Mouse (Mus musculus) WW6 (cell line): Measurements from ENCODE around the gene Cfap46.

Experiments
- DNase-seq: peaks from one replicate; pipeline ENCODE4 v3.0.0-alpha.2; 2013; ENCODE audit warnings: low read depth, low spot score

Cfap46 gene

DNA sequence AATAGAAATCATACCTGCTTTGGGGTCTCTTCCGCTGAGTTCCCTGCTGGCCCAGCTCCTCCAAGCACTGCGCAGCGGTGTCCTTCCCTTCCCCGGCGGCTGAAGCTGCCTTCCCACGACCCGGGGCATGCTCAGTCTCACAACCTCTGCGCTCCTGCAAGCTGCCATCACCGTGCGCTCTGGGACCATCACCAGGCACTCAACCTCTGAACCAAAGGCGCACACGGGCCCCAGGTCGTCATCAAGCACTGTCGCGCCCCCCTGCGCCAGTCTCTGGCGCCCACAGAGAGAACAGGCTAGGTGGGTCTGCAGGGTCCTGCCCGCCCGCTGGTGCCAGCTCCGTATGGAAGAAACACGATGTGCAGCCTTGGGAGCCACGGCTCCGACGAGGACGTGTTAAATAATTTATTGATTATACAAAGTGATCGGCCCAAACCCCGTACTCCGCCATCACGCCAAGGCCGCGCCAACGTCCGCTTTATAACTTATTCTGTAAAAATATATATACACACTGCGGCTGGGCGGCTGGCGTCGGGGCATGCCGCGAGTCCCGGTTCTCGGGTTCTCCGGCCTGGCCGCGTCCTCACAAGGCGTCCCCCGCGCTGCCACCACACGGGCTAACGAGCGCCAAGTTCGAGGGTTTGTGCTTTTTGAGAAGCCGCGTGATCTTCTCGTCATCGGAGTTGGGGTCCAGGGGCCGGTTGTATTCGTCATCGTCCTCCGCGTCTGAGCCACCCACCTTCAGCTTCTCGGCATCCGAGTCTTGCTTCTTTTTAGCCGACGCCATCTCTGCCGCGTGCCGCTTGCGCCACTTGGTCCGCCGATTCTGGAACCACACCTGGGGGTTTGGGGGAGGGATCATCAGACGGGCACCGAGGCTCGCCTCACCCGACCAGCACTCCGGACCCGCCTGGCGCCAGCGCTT is 102.5 kb downstream of the Cfap46 start:
- no peak for DNase-seq

DNA sequence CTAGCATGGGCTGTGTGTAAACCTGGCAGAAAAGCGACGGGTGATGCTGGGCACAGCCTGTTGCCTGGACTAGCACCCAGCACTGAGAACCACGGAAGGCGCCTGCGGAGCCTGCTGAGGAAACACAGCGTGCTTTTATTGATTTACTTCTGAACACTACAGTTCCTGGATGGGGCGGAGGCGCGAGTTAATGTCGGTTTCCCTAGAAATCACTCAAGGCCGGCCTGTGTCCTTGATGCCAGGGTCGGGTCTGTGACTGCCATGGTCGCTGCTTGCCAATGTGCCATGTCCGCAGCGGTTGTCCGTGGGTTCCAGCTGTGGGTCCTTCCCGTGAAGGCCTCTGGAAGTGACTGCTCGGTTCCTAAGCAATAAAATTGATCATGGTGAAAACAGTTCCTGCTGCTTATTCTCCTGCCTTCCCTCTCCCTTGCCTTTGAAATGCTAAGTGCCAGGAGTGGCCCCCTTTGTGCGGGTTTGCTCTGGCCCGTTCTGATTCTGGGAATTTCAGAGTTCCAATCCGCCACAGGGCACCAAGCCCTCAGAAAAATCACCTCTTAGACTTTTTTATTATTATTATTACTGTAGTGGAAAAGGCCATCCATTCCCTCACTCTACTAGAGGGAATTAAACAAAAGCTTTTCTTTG is 104.2 kb downstream of the Cfap46 start:
- DNase-seq, result no peak

DNA sequence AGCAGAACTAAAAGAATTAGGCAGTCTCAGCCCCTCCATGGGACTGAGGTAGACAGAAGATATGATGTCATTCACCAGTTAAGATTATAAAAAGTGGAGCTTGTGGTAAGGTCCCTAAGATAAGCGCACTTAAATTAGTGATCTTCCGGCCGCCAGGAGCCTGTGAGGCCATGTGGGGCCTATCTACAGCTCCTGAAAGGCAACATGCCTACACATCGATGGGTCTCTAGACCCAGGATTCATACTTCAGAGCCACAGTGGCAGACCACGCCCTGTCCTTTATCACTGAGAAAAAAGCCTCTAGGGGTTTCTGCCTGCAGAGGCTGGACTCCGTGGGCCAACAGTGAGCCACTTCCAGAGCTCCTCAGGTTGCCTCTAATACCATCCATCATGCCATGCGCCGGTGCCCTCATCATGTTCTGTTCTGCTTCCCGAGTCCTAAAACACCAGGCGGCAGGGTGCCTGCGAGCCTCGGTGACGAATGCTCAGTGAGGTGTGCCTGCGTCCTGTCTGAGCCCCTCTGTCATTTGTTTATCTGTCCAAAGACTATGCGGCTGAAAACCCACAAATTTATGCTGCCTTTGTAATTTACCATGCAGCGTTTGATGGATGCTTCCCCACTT is 107.4 kb downstream of the Cfap46 start:
- DNase-seq, result no peak

DNA sequence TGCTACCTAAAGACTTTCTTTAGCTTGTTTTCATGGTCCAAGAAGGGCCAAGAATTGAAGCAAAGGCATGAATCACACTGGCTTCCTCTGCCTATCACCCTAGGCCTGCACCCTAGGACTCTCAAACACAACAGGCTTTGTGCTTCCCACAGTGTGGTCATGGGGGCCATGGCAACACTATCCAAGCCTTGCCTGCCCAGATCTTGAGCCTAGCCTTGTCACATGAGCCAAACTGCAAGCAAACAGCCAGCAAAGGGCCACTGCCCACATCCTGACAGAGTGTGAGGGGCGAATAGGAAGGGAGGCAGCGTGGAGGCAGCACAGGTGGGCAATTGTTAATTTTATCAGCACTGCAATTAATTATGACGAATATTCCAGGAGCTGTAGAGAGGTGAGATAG is 111.0 kb downstream of the Cfap46 start:
- DNase-seq, result no peak

DNA sequence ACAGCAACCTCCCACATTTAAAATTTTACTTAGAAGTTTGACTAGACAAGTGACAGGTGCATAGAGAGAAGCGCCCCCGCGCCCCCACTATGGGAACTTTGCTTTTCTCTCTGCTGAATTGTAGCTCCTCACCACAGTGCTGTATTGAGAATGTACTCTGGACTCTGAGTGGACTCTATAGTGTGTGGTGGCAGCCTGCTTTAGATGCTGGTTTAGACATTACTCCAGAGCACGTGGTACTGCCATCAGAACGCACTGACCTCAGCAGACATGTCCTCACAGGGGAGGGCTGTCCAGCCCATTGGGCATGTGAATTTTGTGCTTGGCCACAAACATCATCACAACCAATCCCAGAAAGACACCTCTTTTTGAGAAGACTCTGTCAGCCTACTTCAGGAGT is 112.8 kb downstream of the Cfap46 start:
- no peak for DNase-seq

DNA sequence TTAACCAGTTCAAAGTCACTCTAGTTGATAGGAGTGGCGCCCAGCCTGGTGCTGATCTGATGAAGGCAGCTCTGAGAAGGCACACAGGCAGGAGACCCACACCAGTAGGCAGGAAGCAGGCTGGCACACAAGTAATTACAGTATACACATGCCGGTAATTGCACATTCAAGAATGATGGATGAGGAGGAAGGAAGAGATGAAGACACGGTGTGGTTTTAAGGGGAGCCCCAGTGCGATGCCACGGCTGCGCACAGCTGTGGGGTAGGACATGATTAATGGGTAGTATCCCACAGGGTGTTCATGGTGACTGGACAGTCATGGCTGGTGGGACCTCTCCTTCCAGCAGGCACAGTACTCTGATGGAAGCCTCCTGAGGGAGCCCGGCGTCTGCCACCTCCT is 117.1 kb downstream of the Cfap46 start:
- no peak for DNase-seq

DNA sequence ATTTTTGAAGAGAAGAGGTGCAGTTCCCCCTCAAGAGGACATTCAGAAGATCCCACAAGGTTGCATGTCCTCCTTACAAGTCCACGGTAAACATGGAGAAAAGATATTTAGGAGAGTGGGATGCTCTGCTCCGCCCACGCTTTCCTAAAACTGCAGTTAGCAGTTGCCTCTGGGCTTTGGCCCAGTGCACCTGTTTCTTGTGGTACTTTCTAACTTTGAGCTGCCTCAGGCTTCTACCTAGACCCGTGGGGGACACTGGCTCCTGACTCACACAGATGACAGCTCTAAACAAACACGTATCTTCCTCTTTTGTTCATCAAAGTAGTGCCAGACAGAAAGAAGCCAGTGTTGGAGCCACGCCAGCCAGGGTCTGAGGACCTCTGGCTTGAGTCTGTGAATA is 117.6 kb downstream of the Cfap46 start:
- DNase-seq, result no peak

DNA sequence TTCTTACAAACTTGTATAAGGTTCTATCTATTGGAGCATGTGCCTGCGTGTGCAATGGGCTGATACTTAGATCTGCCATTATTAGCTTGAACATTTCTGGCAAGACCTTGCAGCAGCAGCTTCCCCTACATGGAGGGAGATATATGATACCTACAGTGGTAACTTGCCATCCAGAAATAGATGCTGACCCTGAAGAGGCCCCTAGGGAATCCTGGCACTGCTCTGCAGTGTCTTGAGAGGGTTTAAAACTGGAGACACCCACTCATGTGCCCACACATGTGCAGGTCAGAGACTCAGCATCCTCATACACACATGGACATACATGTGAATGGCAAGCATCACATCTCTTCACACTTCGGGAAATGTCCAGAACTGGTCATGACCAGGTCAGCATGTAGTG is 119.5 kb downstream of the Cfap46 start:
- DNase-seq, result no peak

DNA sequence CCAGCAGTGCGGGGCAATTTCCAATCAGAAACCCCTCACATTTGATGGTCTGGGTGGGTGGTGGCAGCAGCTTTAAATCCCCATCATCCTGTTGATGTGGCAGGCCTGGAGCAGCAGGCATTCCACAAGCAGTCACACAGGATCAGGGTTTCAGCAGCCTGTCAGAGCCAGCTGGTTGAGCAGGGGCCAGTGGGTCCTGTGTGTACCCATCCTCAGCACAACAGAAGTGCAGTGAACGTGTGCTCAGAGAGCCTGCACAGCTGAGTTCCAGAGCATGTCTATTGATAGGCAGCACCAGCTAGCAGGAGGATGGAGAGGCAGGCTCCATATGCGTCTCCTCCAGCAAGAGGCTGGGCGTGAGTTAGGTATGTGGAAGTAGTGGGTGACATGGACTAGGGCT is 120.2 kb downstream of the Cfap46 start:
- no peak for DNase-seq

DNA sequence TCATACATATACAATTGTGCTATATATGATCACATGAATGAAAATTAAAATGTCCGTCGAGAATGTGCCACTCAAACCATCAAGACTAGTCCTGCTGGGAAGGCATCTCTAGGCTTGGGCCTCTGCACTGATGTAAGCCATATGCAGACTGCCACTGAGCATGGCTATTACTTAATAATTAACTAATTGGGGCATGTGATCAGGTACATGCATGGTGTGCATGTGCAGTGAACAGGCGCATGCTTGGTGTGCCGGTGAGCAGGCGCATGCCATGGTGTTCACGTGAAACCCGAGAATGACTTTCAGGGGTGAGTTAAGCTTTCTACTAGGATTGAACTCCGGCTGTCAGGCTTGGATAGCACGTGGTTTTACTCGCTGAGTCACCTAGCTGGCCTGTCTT is 124.0 kb downstream of the Cfap46 start:
- DNase-seq, result no peak

DNA sequence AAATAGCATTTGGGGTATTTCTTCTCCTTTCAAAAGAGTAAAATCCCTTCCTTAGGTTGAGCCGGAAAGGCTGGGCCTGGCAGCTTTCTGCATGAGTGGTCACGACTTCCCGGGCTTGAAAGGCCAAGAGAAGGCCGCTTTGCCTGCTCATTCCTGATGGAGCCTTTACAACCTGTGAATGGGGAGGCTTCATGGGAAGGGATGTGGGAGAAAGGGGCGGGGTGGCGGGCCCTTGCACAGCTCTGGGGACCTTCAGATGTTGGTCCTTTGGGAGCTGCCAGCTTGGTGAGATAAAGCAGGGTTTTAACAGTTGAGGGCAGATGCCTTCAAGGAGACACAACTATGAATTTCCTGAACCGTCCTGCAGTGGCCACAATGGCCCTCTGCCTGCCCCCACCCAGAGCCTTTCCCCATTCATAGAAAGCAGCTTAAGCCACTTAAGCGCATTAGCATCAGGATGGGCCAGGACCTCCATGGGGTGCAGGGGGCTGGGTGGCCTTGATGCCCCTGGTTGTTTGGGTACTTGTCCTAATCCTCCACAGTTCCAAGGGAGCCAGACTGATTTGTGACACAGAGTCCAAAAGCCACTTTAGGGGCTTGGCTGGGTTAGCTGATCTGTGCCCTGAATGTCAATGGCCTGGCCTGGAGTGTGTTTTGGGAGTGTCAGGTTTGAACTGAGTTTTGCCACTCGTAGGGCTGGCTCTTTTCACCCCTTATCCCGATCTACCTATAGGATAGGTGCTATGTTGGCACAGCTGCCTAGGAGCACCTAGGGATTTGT is 126.7 kb downstream of the Cfap46 start:
- no peak for DNase-seq

DNA sequence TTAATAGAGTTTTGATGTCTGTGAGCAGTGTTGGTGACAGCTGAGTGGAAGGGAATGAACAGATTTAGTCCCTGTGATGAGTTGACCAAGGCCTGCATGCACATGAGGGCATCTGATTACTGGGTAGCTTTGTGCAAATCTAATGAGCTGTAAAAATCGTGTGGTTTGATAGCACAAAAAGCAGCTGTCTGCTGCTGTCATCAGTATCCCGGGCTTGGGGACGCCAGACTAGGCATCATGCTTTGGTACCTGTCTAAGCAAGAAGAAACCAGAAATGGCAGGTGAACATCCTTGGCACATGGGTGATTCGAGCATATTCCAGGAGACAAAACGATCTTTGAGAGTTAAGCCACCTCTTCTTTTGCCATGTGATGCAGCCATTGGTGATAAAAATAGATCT is 127.3 kb downstream of the Cfap46 start:
- no peak for DNase-seq

DNA sequence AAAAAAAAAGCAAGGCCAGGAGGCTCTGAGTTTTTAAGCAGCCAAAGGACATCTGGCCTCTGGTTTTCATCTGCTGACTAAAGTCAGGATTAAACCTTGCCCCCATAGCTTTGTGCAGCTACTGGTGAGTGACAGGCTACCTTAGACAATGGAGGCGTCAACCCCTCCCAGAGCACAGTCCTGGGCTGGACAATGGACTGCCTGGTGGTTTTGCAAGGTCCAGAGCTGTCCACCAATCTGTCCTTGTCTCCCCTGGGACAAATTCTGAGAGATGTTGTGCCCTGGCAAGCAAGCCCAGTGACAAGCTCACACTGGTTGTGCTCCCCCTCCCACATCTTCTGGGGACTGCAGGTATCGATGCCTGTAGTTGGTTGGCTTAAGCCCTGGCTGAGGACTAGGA is 132.1 kb downstream of the Cfap46 start:
- DNase-seq, result no peak
